Mouse (Mus musculus) CD4-positive, CD25-positive, alpha-beta regulatory T cell (primary cell): ENCODE results near the gene Taf3. TPM values are rescaled to one million over a fixed set of nuclear protein-coding genes. Genes with fewer than 3 reads are reported as not detected.

Experiments
- polyA plus RNA-seq: library from polyadenylated mRNA; unstranded; fragments of 100-300 nt; shearing (Covaris generic); gene quantifications from one replicate; pipeline ENCODE4 v1.2.1, GENCODE M21; 2017

The Taf3 gene
- polyA plus RNA-seq: 21.7 TPM

DNA sequence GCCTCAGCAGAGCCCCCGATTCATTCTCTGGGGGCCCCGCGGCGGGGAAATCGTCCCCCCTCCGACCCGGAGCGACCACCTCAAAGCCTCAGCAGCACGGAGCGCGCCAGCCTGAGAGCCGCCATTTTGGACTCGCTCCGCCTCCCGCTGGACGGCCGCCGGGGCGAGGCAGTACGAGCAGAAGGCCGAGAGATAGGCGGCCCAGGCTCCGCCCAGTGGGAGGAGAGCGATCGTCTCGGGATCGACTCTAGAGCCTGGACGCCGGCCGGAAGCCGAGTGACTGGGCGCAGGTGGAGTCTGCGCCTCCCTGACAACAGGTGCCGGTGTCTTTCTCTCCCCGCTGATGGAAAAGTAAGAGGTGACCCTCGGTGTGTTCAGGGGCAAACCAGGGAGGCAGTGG is at the start of gene Taf3:
Taf3 (minus strand) TSS at position 136 of the 400 bp plus-strand sequence.

GRCm38 (mm10) chr2:10080310-10081010 is 32.1 kb upstream of the Taf3 start, which contains the start of the genes Atp5c1 and Kin:
Gene Atp5c1, minus strand, starts transcription at chr2:10080510.
Gene Kin, plus strand, starts transcription at chr2:10080593.

GRCm38 (mm10) chr2:9889651-9890183 is 158.7 kb downstream of the Taf3 start, which contains the start of gene Gata3:
Gene Gata3, minus strand, starts transcription at chr2:9890034.

GRCm38 (mm10) chr2:9888913-9889650 is 159.3 kb downstream of the Taf3 start, which contains the start of gene 9230102O04Rik:
Gene 9230102O04Rik, minus strand, starts transcription at chr2:9889540.

GRCm38 (mm10) chr2:9881051-9881591 is 167.3 kb downstream of the Taf3 start, which contains the start of gene 4930412O13Rik:
Gene 4930412O13Rik, plus strand, starts transcription at chr2:9881252.

Other genes starting within 250 kb of the Taf3 start
- gene 4930412O13Rik, start 167.3 kb downstream of the Taf3 start, polyA plus RNA-seq: 0.47 TPM
- 0.39 TPM for gene 9230102O04Rik, start 159.1 kb downstream of the Taf3 start, polyA plus RNA-seq
- gene Gata3, start 158.6 kb downstream of the Taf3 start, polyA plus RNA-seq: 121 TPM
- gene Atp5c1, start 31.9 kb upstream of the Taf3 start, polyA plus RNA-seq: 438 TPM
- 35.2 TPM for gene Kin, start 32.0 kb upstream of the Taf3 start, polyA plus RNA-seq
- gene Itih2, start 82.8 kb upstream of the Taf3 start, polyA plus RNA-seq: not detected
- gene Itih5, start 105.0 kb upstream of the Taf3 start, polyA plus RNA-seq: 22.3 TPM